Mouse (Mus musculus) stomach, embryonic 15.5 days (tissue): ENCODE data around the gene Gm17555. TPM values are rescaled to one million over a fixed set of nuclear protein-coding genes. Genes with fewer than 3 reads are reported as not detected.

ENCODE experiments used
- ATAC-seq: fragments of 200-750 bp; cut with Nextera tagmentation; 2 replicates; pipeline ENCODE4 v1.8.0; 2017; ENCODE audit warnings: low read depth, moderate number of reproducible peaks, moderate TSS enrichment; ENCODE audit not compliant: insufficient read depth, low FRiP score
- H3K27ac ChIP-seq: fragments of 300-500 bp; sonication (generic); 2 replicates; pipeline ENCODE4 v1.5.1; 2015; ENCODE audit warnings: mild to moderate bottlenecking, inconsistent platforms
- H3K27me3 ChIP-seq: fragments of 300-500 bp; sonication (generic); replicated peaks from 2 replicates; pipeline ENCODE4 v1.6.1; 2015; ENCODE audit warnings: inconsistent platforms
- H3K36me3 ChIP-seq: fragments of 300-500 bp; sonication (generic); 2 replicates; pipeline ENCODE4 v1.6.1; 2015; ENCODE audit warnings: inconsistent platforms
- H3K4me1 ChIP-seq: fragments of 300-500 bp; sonication (generic); 2 replicates; pipeline ENCODE4 v1.6.1; 2015; ENCODE audit warnings: inconsistent platforms
- H3K4me2 ChIP-seq: fragments of 300-500 bp; sonication (generic); 2 replicates; pipeline ENCODE4 v1.6.1; 2015; ENCODE audit warnings: mild to moderate bottlenecking, inconsistent platforms
- H3K4me3 ChIP-seq: fragments of 300-500 bp; sonication (generic); replicated peaks from 2 replicates; pipeline ENCODE4 v1.5.1; 2015; ENCODE audit warnings: inconsistent platforms
- H3K9ac ChIP-seq: fragments of 300-500 bp; sonication (generic); 2 replicates; pipeline ENCODE4 v1.6.1; 2015; ENCODE audit warnings: inconsistent platforms
- H3K9me3 ChIP-seq: fragments of 300-500 bp; sonication (generic); 2 replicates; pipeline ENCODE4 v1.6.1; 2016; ENCODE audit warnings: inconsistent platforms
- WGBS: fragments of 180-500 bp; shearing (Covaris S2); methylation state at CpG from one replicate; pipeline ENCODE4 v1.1.7; 2015; 5-methylcytosine and 5-hydroxymethylcytosine counted together
- polyA plus RNA-seq: library from polyadenylated mRNA; unstranded; fragments of >200 nt; fragmentation: Nextera tagmentation; extraction: Ambion mirVana; gene quantifications from 2 replicates; pipeline ENCODE4 v1.2.1, GENCODE M21; 2015

The Gm17555 gene
- polyA plus RNA-seq, 1 experiment from 2014 or later, result not detected

- H3K27me3 ChIP-seq, result no peaks in the 10 kb centered on the region
- WGBS, result 66% methylated on average over 1 of the region's 1 CpGs
- H3K36me3 ChIP-seq, result no peaks in the 10 kb centered on the region
- H3K4me1 ChIP-seq, result no peaks in the 10 kb centered on the region
- H3K9ac ChIP-seq, result no peak overlapping the region
- ATAC-seq, result no peak
- no peak overlapping the region for H3K27ac ChIP-seq
- H3K9me3 ChIP-seq, result no peaks in the 10 kb centered on the region
- no peak overlapping the region for H3K4me3 ChIP-seq
- H3K4me2 ChIP-seq, result no peak overlapping the region
These were observed 16.8 kb downstream of the Gm17555 start for GRCm38 (mm10) chr2:126231731-126232130.

DNA sequence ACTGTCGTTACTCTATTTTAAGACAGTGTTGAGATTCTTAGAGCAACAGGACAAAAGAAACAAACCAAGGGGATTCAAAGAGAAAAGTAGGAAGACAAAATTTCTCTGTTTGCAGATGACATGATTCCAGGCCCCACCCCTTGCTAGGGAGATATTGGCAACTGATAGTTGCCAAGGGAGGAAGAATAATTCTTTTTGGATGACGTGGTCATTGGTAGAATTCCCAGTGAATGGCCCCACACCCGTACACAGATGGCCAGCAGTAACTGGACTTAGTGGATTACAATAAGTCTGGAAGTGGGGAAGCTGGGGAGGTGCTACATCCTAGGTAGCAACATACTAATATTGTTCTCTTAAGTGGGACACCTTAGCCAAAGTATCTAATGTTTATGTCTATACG lies 22.0 kb downstream of the Gm17555 start:
- Histone ChIP-seq H3K9ac (no peak overlapping the region), H3K9me3 (no peaks in the 10 kb centered on the region), H3K4me2 (no peak overlapping the region), H3K4me1 (no peaks in the 10 kb centered on the region), H3K27ac (no peak overlapping the region), H3K27me3 (no peaks in the 10 kb centered on the region), H3K4me3 (no peak overlapping the region), H3K36me3 (no peaks in the 10 kb centered on the region)
- 82% methylated on average over 4 of the region's 4 CpGs for WGBS
- no peak for ATAC-seq

GRCm38 (mm10) chr2:126245446-126245845 lies 30.5 kb downstream of the Gm17555 start:
- Histone ChIP-seq H3K36me3 (no peaks in the 10 kb centered on the region), H3K4me2 (no peak overlapping the region), H3K27ac (no peak overlapping the region), H3K9me3 (no peaks in the 10 kb centered on the region), H3K4me1 (no peaks in the 10 kb centered on the region), H3K9ac (no peak overlapping the region), H3K27me3 (no peaks in the 10 kb centered on the region), H3K4me3 (no peak overlapping the region)
- ATAC-seq, result no peak
- WGBS, result 41% methylated on average over 2 of the region's 2 CpGs

GRCm38 (mm10) chr2:126248536-126248935 lies 33.6 kb downstream of the Gm17555 start:
- Histone ChIP-seq H3K9ac (no peak overlapping the region), H3K4me1 (no peaks in the 10 kb centered on the region), H3K36me3 (no peaks in the 10 kb centered on the region), H3K27me3 (no peaks in the 10 kb centered on the region), H3K4me2 (no peak overlapping the region), H3K9me3 (no peaks in the 10 kb centered on the region), H3K4me3 (no peak overlapping the region), H3K27ac (no peak overlapping the region)
- WGBS, result 95% methylated on average over 2 of the region's 2 CpGs
- no peak for ATAC-seq

DNA sequence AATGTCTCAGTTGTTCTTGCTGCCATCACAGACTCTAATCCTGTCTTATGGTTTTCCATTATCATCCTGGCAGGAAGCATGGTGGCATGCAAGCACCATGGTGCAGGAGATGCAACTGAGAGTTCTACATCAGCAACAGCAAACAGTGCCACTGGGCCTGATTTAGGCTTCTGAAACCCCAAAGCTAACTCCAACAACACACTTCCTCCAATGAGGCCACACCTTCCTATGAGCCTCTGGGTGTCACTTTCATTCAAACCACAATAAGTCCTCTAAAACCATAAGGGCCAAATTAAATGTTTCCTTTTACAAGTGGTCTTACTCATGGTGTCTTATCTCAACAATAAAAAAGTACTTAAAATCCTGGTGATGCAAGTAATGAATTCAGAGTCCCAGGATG lies 37.3 kb downstream of the Gm17555 start:
- Histone ChIP-seq H3K9me3 (no peaks in the 10 kb centered on the region), H3K27ac (no peak overlapping the region), H3K27me3 (no peaks in the 10 kb centered on the region), H3K4me2 (no peak overlapping the region), H3K9ac (no peak overlapping the region), H3K36me3 (no peaks in the 10 kb centered on the region), H3K4me1 (no peaks in the 10 kb centered on the region), H3K4me3 (no peak overlapping the region)
- no peak for ATAC-seq

Other genes starting within 250 kb of the Gm17555 start
- gene Fgf7, start 180.4 kb upstream of the Gm17555 start, polyA plus RNA-seq, result 2.7 and 4.5 TPM in 2 replicates
- gene Fam227b, start 63.1 kb upstream of the Gm17555 start, polyA plus RNA-seq, result not detected in 2 replicates
- gene Dtwd1, start 63.0 kb upstream of the Gm17555 start, polyA plus RNA-seq, result 28.4 and 29.9 TPM in 2 replicates